Mouse (Mus musculus): Measurements from ENCODE around the gene Mpl. TPM values are rescaled to one million over a fixed set of nuclear protein-coding genes. Genes with fewer than 3 reads are reported as not detected.
A peak's percentile ranks its signal among the peaks of the same experiment; 100 is the strongest.

The Mpl gene
- polyA plus RNA-seq (2016; fragmentation: Nextera tagmentation; extraction: Ambion mirVana) = 17.4 and 19.4 TPM in 2 replicates

- 23% methylated on average over 9 of the region's 9 CpGs for WGBS (ENCODE audit: insufficient replicate concordance)
- no peaks in the 10 kb centered on the region for H3K36me3 ChIP-seq
- peak; percentile 63; the same call in 1 of the 2 replicates for ATAC-seq
- H3K4me1 ChIP-seq = peaks cover 10% of the 10 kb centered on the region
- peak within 1 kb of the TSS; percentile 11 for H3K4me3 ChIP-seq
- H3K4me2 ChIP-seq = peak within 1 kb of the TSS; percentile 17; the same call in 1 of the 2 replicates
- H3K27me3 ChIP-seq (replicated peaks) = no peaks in the 10 kb centered on the region
- H3K9ac ChIP-seq = no peak within 1 kb of the TSS
- H3K9me3 ChIP-seq (replicated peaks) = no peaks in the 10 kb centered on the region
- no peak within 1 kb of the TSS for H3K27ac ChIP-seq
Observed at GRCm38 (mm10) chr4:118457345-118457975, at the start of gene Mpl. Mpl (minus strand) TSS chr4:118457513.

- Histone ChIP-seq H3K36me3 (no peaks in the 10 kb centered on the region), H3K9me3 (replicated peaks) (no peaks in the 10 kb centered on the region), H3K4me2 (no peak overlapping the region), H3K9ac (no peak overlapping the region), H3K4me1 (no peaks in the 10 kb centered on the region), H3K27ac (no peak overlapping the region), H3K27me3 (replicated peaks) (no peaks in the 10 kb centered on the region), H3K4me3 (no peak overlapping the region)
- 56% methylated on average over 3 of the region's 3 CpGs for WGBS (ENCODE audit: insufficient replicate concordance)
- ATAC-seq = no peak
Observed at GRCm38 (mm10) chr4:118505551-118505950, 48.2 kb upstream of the Mpl start.

GRCm38 (mm10) chr4:118500792-118501191, 43.5 kb upstream of the Mpl start:
- no peak overlapping the region for H3K4me2 ChIP-seq
- no peak overlapping the region for H3K4me3 ChIP-seq
- H3K27me3 ChIP-seq (replicated peaks) = no peaks in the 10 kb centered on the region
- H3K36me3 ChIP-seq = no peaks in the 10 kb centered on the region
- ATAC-seq = no peak
- H3K9ac ChIP-seq = no peak overlapping the region
- no peaks in the 10 kb centered on the region for H3K4me1 ChIP-seq
- no peak overlapping the region for H3K27ac ChIP-seq
- 64% methylated on average over 9 of the region's 9 CpGs for WGBS (ENCODE audit: insufficient replicate concordance)
- no peaks in the 10 kb centered on the region for H3K9me3 ChIP-seq (replicated peaks)

GRCm38 (mm10) chr4:118500171-118500724, 42.9 kb upstream of the Mpl start:
- H3K4me2 ChIP-seq = no peak overlapping the region
- no peak overlapping the region for H3K9ac ChIP-seq
- H3K27me3 ChIP-seq (replicated peaks) = no peaks in the 10 kb centered on the region
- 34% methylated on average over 6 of the region's 6 CpGs for WGBS (ENCODE audit: insufficient replicate concordance)
- no peaks in the 10 kb centered on the region for H3K36me3 ChIP-seq
- ATAC-seq = no peak
- no peak overlapping the region for H3K27ac ChIP-seq
- H3K9me3 ChIP-seq (replicated peaks) = no peaks in the 10 kb centered on the region
- no peak overlapping the region for H3K4me3 ChIP-seq
- H3K4me1 ChIP-seq = no peaks in the 10 kb centered on the region

- H3K9ac ChIP-seq = no peak overlapping the region
- H3K27ac ChIP-seq = no peak overlapping the region
- H3K4me2 ChIP-seq = no peak overlapping the region
- 0 out of 2 replicates have a peak, but pooled peaks cover 5% of the 10 kb centered on the region for H3K4me1 ChIP-seq
- ATAC-seq = no peak
- H3K4me3 ChIP-seq = no peak overlapping the region
- no peaks in the 10 kb centered on the region for H3K36me3 ChIP-seq
- H3K9me3 ChIP-seq (replicated peaks) = no peaks in the 10 kb centered on the region
- no peaks in the 10 kb centered on the region for H3K27me3 ChIP-seq (replicated peaks)
- WGBS (ENCODE audit: insufficient replicate concordance) = 82% methylated on average over 10 of the region's 10 CpGs
Observed at GRCm38 (mm10) chr4:118490461-118490860, 33.1 kb upstream of the Mpl start.

GRCm38 (mm10) chr4:118489717-118490132, 32.4 kb upstream of the Mpl start, which contains the start of gene Tie1:
Tie1 (minus strand) TSS chr4:118490061.
- Histone ChIP-seq H3K4me3 (peak within 1 kb of the TSS; percentile 25), H3K4me1 (0 out of 2 replicates have a peak, but pooled peaks cover 5% of the 10 kb centered on the region), H3K9ac (no peak within 1 kb of the TSS), H3K4me2 (peak within 1 kb of the TSS; percentile 27), H3K27ac (no peak within 1 kb of the TSS), H3K27me3 (replicated peaks) (no peaks in the 10 kb centered on the region), H3K36me3 (no peaks in the 10 kb centered on the region), H3K9me3 (replicated peaks) (no peaks in the 10 kb centered on the region)
- WGBS (ENCODE audit: insufficient replicate concordance) = 24% methylated on average over 8 of the region's 8 CpGs
- peak; percentile 60; the same call in 1 of the 2 replicates for ATAC-seq

GRCm38 (mm10) chr4:118476773-118477530, 19.6 kb upstream of the Mpl start:
- Histone ChIP-seq H3K9me3 (replicated peaks) (no peaks in the 10 kb centered on the region), H3K9ac (no peak overlapping the region), H3K27me3 (replicated peaks) (no peaks in the 10 kb centered on the region), H3K27ac (no peak overlapping the region), H3K4me3 (no peak overlapping the region), H3K36me3 (no peaks in the 10 kb centered on the region), H3K4me1 (peaks cover 4% of the 10 kb centered on the region; the same call in 1 of the 2 replicates), H3K4me2 (no peak overlapping the region)
- ATAC-seq = no peak
- 72% methylated on average over 15 of the region's 15 CpGs for WGBS (ENCODE audit: insufficient replicate concordance)

GRCm38 (mm10) chr4:118472687-118473086, 15.4 kb upstream of the Mpl start:
- peaks cover 4% of the 10 kb centered on the region; the same call in 1 of the 2 replicates for H3K4me1 ChIP-seq
- H3K9me3 ChIP-seq (replicated peaks) = no peaks in the 10 kb centered on the region
- H3K27ac ChIP-seq = no peak overlapping the region
- H3K36me3 ChIP-seq = no peaks in the 10 kb centered on the region
- H3K4me2 ChIP-seq = no peak overlapping the region
- H3K4me3 ChIP-seq = no peak overlapping the region
- no peak for ATAC-seq
- 75% methylated on average over 11 of the region's 11 CpGs for WGBS (ENCODE audit: insufficient replicate concordance)
- H3K9ac ChIP-seq = no peak overlapping the region
- H3K27me3 ChIP-seq (replicated peaks) = no peaks in the 10 kb centered on the region

DNA sequence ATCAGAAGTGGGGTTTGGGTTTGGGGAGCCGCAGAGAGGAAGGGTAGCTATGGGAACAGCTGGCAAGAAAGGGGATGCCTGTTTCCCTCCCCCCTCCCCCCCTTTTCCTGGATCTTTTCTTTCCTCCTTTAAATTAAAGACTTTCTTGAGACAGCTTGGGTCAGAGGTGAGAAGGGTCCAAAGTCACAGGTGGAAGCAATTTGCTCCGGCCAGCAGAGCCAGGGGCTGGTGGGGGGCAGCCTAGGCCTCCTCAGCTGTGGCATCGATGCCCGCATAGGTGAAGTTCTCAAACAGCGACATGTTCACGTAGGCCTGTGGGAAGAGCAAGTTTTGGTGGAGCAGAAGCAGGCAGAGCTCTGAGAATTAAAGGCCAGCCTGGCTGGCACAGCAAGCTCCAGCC, 14.0 kb upstream of the Mpl start:
- no peak overlapping the region for H3K4me2 ChIP-seq
- H3K9me3 ChIP-seq (replicated peaks) = no peaks in the 10 kb centered on the region
- no peak overlapping the region for H3K27ac ChIP-seq
- H3K36me3 ChIP-seq = no peaks in the 10 kb centered on the region
- no peak for ATAC-seq
- 85% methylated on average over 6 of the region's 6 CpGs for WGBS (ENCODE audit: insufficient replicate concordance)
- H3K4me3 ChIP-seq = no peak overlapping the region
- H3K27me3 ChIP-seq (replicated peaks) = no peaks in the 10 kb centered on the region
- no peak overlapping the region for H3K9ac ChIP-seq
- H3K4me1 ChIP-seq = no peaks in the 10 kb centered on the region

- Histone ChIP-seq H3K27me3 (replicated peaks) (no peaks in the 10 kb centered on the region), H3K9ac (no peak overlapping the region), H3K4me2 (peak overlapping the region; percentile 27), H3K9me3 (replicated peaks) (no peaks in the 10 kb centered on the region), H3K4me3 (no peak overlapping the region), H3K4me1 (peaks cover 13% of the 10 kb centered on the region), H3K27ac (peak overlapping the region; percentile 59; the same call in 1 of the 2 replicates), H3K36me3 (no peaks in the 10 kb centered on the region)
- 26% methylated on average over 11 of the region's 11 CpGs for WGBS (ENCODE audit: insufficient replicate concordance)
- ATAC-seq = peak; percentile 62; the same call in 1 of the 2 replicates
Observed at GRCm38 (mm10) chr4:118465697-118466163, 8.4 kb upstream of the Mpl start.

DNA sequence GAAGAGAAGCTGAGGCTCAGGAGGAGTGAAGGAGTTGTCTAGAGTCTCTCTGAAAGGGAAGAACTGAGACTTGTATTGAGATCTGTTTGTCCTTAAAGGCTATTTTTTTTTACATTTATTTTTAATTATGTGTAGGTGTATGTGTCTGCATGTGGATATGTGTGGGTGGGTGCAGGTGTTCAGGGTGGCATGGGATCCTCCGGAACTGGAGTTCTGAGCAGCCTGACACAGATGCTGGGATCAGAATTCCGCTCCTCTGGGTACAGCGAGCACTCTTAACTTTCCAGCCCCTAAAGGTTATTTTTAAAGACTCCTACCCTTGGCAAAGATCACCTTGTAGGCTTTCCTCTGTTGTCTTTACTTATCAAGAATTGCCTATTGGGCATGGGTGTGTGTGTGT, 7.6 kb upstream of the Mpl start:
- Histone ChIP-seq H3K4me3 (no peak overlapping the region), H3K4me1 (peaks cover 13% of the 10 kb centered on the region), H3K27me3 (replicated peaks) (no peaks in the 10 kb centered on the region), H3K4me2 (no peak overlapping the region), H3K9me3 (replicated peaks) (no peaks in the 10 kb centered on the region), H3K27ac (0 out of 2 replicates have a peak overlapping the region, but pooled peaks have one; percentile 4), H3K9ac (no peak overlapping the region), H3K36me3 (no peaks in the 10 kb centered on the region)
- ATAC-seq = no peak
- 66% methylated on average over 3 of the region's 3 CpGs for WGBS (ENCODE audit: insufficient replicate concordance)

All from liver, embryonic 12.5 days (tissue).